Mouse (Mus musculus): ENCODE results near the gene Tomm40. TPM values are rescaled to one million over a fixed set of nuclear protein-coding genes. Genes with fewer than 3 reads are reported as not detected.

The Tomm40 gene
- polyA plus RNA-seq, 1 experiment from 2014 or later = 134 TPM

Other genes starting within 250 kb of the Tomm40 start
- 3.5 and 3.6 TPM in 2 replicates for gene Bloc1s3, start 207.1 kb downstream of the Tomm40 start, polyA plus RNA-seq (2015; fragmentation: Nextera tagmentation; extraction: Ambion mirVana)
- gene Trappc6a, start 207.0 kb downstream of the Tomm40 start, polyA plus RNA-seq (2015; fragmentation: Nextera tagmentation; extraction: Ambion mirVana) = 46.4 and 49.0 TPM in 2 replicates
- gene Nkpd1, start 197.6 kb downstream of the Tomm40 start, polyA plus RNA-seq (2015; fragmentation: Nextera tagmentation; extraction: Ambion mirVana) = 0.14 TPM in 1 of 2 replicates, not detected in the other
- gene Ppp1r37, start 152.4 kb downstream of the Tomm40 start, polyA plus RNA-seq (2015; fragmentation: Nextera tagmentation; extraction: Ambion mirVana) = 32.7 and 36.5 TPM in 2 replicates
- gene Zfp296, start 138.2 kb downstream of the Tomm40 start, polyA plus RNA-seq (2015; fragmentation: Nextera tagmentation; extraction: Ambion mirVana) = 0.40 TPM in 1 of 2 replicates, not detected in the other
- gene Gemin7, start 137.8 kb downstream of the Tomm40 start, polyA plus RNA-seq (2015; fragmentation: Nextera tagmentation; extraction: Ambion mirVana) = 153 and 159 TPM in 2 replicates
- 52.9 and 61.6 TPM in 2 replicates for gene Clasrp, start 111.0 kb downstream of the Tomm40 start, polyA plus RNA-seq (2015; fragmentation: Nextera tagmentation; extraction: Ambion mirVana)
- 5.6 and 6.6 TPM in 2 replicates for gene Relb, start 86.0 kb downstream of the Tomm40 start, polyA plus RNA-seq (2015; fragmentation: Nextera tagmentation; extraction: Ambion mirVana)
- 110 and 118 TPM in 2 replicates for gene Clptm1, start 50.4 kb downstream of the Tomm40 start, polyA plus RNA-seq (2015; fragmentation: Nextera tagmentation; extraction: Ambion mirVana)
- 1.0 TPM in 1 of 2 replicates, not detected in the other for gene Apoc2, start 37.5 kb downstream of the Tomm40 start, polyA plus RNA-seq (2015; fragmentation: Nextera tagmentation; extraction: Ambion mirVana)
- not detected in 2 replicates for gene Gm44805, start 34.0 kb downstream of the Tomm40 start, polyA plus RNA-seq (2015; fragmentation: Nextera tagmentation; extraction: Ambion mirVana)
- 0.08 TPM in 1 of 2 replicates, not detected in the other for gene Apoc4, start 34.0 kb downstream of the Tomm40 start, polyA plus RNA-seq (2015; fragmentation: Nextera tagmentation; extraction: Ambion mirVana)
- 4.4 and 6.6 TPM in 2 replicates for gene Apoc1, start 22.8 kb downstream of the Tomm40 start, polyA plus RNA-seq (2015; fragmentation: Nextera tagmentation; extraction: Ambion mirVana)
- gene Apoe, start 16.2 kb downstream of the Tomm40 start, polyA plus RNA-seq (2015; fragmentation: Nextera tagmentation; extraction: Ambion mirVana) = 408 and 440 TPM in 2 replicates
- 54.6 and 56.2 TPM in 2 replicates for gene Nectin2, start 35.0 kb upstream of the Tomm40 start, polyA plus RNA-seq (2015; fragmentation: Nextera tagmentation; extraction: Ambion mirVana)
- 14.2 and 16.6 TPM in 2 replicates for gene Bcam, start 55.6 kb upstream of the Tomm40 start, polyA plus RNA-seq (2015; fragmentation: Nextera tagmentation; extraction: Ambion mirVana)
- not detected in 2 replicates for gene Cblc, start 81.4 kb upstream of the Tomm40 start, polyA plus RNA-seq (2015; fragmentation: Nextera tagmentation; extraction: Ambion mirVana)
- 0.32 and 1.8 TPM in 2 replicates for gene Bcl3, start 107.3 kb upstream of the Tomm40 start, polyA plus RNA-seq (2015; fragmentation: Nextera tagmentation; extraction: Ambion mirVana)
- 5.2 and 6.6 TPM in 2 replicates for gene Gm19345, start 136.6 kb upstream of the Tomm40 start, polyA plus RNA-seq (2015; fragmentation: Nextera tagmentation; extraction: Ambion mirVana)
- gene Ceacam16, start 145.9 kb upstream of the Tomm40 start, polyA plus RNA-seq (2015; fragmentation: Nextera tagmentation; extraction: Ambion mirVana) = 0.36 and 0.48 TPM in 2 replicates
- gene Ceacam19, start 172.5 kb upstream of the Tomm40 start, polyA plus RNA-seq (2015; fragmentation: Nextera tagmentation; extraction: Ambion mirVana) = not detected in 2 replicates
- gene Pvr, start 205.7 kb upstream of the Tomm40 start, polyA plus RNA-seq (2015; fragmentation: Nextera tagmentation; extraction: Ambion mirVana) = 8.9 and 10.3 TPM in 2 replicates
- not detected in 2 replicates for gene Igsf23, start 235.3 kb upstream of the Tomm40 start, polyA plus RNA-seq (2015; fragmentation: Nextera tagmentation; extraction: Ambion mirVana)
- gene Ceacam20, start 250.0 kb upstream of the Tomm40 start, polyA plus RNA-seq (2015; fragmentation: Nextera tagmentation; extraction: Ambion mirVana) = not detected in 2 replicates

Data from neural tube, embryonic 13.5 days (tissue).